Mouse (Mus musculus): ENCODE measurements around the gene Cdca3. TPM values are rescaled to one million over a fixed set of nuclear protein-coding genes. Genes with fewer than 3 reads are reported as not detected.
"Not testable (repeated sequence)": the region's sequence is repeated elsewhere in the genome, so short reads cannot be mapped to it uniquely, and the experiment has no call there.

Gene Cdca3
- total RNA-seq, 2 experiments from 2014 or later: 0.50 to 1.1 TPM

GRCm38 (mm10) chr6:124828101-124828592 is 1.2 kb upstream of the Cdca3 start:
- intact Hi-C loops (cut with DNase I): no loop called here
- DNase-seq (ENCODE audit: low spot score in 2 of 2): peak in 1 of 2 experiments; percentile 45

DNA sequence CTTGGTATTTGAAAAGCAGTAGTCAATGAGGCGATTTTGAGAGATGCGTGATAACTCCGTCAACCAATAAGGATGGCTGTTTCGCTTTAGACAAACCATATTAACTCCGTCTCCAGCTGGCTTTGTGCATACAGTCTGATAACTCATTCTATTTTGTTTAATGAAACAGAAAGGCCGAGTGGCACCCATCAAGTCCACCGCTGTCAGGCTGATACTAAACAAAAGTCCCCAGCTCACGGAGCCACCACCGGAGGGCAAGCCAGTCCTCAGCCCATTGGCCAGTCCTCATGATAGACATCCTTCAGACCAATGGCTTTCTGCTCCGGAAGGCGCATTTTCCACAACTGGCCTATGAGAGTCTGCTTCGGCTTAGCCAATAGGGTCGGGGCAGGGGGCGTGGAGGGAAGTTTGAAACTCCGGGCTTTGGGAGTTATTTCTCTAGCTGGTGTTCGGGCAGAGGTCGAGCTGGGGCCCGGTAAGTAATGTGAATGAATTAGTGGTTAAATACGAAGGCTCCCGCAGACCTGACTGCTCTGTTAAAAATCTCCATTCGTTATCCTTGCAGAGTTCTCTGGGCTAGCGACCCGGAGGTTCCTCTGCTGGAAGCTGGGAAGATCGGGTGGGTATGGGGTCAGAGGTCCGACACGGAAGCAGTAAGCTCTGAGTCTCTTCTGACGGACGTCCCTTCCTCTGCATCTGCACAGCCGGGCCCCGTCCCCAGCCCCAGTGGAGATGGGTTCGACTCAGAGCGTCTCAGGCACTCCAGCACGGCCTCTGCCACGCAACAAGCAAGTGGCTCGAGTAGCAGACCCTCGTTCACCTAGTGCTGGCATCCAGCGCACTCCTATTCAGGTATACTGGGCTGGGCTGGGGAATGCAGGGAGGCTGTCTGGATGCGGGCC is 703 bp downstream of the Cdca3 start:
- peak; percentile 93 to 98 for DNase-seq (ENCODE audit: low spot score in 2 of 2)
- intact Hi-C loops (cut with DNase I): no loop called here

GRCm38 (mm10) chr6:124831199-124831598 is 1.9 kb downstream of the Cdca3 start:
- intact Hi-C loops (cut with DNase I); DNase-seq (ENCODE audit: low spot score in 2 of 2): not testable (repeated sequence)

DNA sequence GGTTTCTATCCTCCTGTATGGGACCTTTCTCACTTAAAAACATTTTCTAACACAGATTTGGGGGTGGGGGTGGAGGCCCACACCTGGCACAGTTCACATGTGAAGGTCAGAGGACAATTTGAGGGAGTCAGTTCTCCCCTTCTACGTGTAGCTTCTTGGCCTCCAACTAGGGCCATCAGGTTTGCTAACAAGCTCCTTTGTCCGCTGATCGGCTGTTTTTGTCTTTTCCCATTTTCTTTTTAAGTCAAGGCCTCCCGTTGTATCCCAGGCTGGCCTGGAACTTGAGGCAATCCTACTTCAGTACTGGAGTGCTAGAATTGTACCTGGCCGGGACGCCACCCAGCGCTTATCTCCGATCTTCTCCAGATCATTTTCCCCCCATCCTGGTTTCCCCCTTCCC is 2.3 kb downstream of the Cdca3 start:
- no peak for DNase-seq (ENCODE audit: low spot score in 2 of 2)
- intact Hi-C loops (cut with DNase I): no loop called here

- no peak for DNase-seq (ENCODE audit: low spot score in 2 of 2)
- intact Hi-C loops (cut with DNase I): no loop called here
These were observed 5.2 kb downstream of the Cdca3 start for GRCm38 (mm10) chr6:124834512-124835081.

GRCm38 (mm10) chr6:124835531-124835930 is 6.2 kb downstream of the Cdca3 start:
- DNase-seq (ENCODE audit: low spot score in 2 of 2): no peak
- intact Hi-C loops (cut with DNase I): no loop called here

- intact Hi-C loops (cut with DNase I): no loop called here
- DNase-seq (ENCODE audit: low spot score in 2 of 2): no peak
These were observed 7.1 kb downstream of the Cdca3 start for GRCm38 (mm10) chr6:124836411-124836810.

DNA sequence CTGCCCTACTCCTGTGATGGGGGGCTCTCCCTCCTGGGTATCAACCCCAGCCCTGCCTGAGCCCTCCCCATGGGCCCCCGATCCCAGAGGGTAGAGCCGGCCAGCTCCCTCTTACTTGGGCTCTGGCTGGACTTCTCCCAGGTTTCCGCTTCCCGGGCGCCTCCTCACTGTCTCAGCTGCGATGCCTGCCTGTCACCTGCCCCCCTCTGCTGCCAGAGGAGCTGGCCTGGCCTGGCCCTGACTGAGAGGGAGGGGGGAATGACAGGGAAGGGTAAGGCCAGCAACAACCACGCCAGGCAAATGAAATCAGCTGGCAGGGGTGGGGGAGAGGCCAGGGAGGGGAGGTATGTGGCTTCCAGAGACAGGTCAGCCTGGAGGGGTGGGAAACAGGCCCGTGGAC is 10.5 kb downstream of the Cdca3 start:
- DNase-seq (ENCODE audit: low spot score in 2 of 2): no peak

DNA sequence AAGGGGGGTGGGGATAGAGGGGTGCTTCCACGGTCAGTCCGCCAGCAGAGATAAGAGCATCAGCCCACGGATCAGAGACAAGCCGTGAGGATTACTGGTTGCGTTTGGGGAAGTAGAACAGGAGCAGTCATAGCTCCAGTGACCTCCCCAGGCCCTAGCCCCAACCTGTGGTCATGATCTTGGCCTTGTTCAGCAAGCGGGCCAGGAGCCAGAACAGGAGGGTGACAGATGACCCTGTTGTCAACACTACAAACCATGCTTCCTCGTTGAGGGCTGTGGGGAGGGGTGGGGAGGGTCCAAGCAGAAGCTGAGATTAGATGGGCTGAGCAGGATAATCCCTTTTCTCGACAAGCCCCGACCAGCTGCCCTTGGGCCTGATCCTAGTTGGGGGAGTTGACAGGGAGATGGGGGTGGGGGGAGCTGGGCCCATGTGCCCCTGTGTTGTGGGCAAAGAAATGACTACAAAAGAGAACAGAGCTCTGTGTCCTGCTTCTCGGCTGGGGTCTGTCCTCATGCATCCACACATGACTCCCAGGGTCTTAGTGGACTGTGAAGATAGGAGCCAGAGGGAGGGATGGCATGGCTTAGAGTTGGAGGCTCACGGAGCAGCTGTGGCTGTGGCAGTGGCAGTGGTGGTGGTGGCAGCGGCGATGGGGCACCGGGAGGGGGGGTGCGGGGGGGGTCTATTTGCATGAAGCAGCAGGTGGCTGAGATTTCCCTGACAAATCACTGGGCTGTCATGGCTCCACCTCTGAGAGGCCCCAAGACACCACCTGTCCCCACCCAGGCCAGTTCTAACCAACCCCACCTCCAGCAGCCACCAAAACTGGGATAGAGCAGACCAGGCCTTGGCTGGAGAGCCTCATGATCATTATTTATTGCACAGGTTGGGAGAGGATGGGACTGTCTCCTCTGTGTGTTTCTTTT is 11.2 kb downstream of the Cdca3 start, which contains the start of gene Gnb3:
Gene Gnb3 (minus strand): TSS at position 35 of the 927 bp plus-strand sequence.
- intact Hi-C loops (cut with DNase I): no loop called here

More for the DNA sequence above, 10.5 kb downstream of the Cdca3 start:
- intact Hi-C loops (cut with DNase I): no loop called here

DNA sequence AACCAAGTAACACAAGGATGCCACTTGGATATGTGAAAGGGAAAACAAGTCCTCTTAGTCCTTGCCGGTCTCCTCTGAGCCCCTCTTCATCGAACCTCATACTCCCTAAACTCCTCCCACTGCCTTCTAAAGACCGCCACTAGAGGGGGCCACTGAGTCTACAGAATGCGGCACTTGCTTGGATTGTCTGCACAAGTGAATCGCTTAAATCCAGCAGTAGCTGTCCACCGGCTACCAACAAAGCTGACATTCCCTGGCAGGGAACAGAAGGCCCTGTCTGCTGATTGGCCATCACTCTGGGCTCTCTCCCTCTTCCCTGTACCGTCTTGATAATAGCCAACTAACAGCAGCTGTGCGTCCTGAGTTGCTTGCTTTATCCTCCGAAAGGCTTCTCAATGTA is 18.0 kb downstream of the Cdca3 start:
- peak; percentile 91 to 95 for DNase-seq (ENCODE audit: low spot score in 2 of 2)
- intact Hi-C loops (cut with DNase I): no loop called here

More for the DNA sequence above, 11.2 kb downstream of the Cdca3 start, which contains the start of gene Gnb3:
- no peak for DNase-seq (ENCODE audit: low spot score in 2 of 2)

DNA sequence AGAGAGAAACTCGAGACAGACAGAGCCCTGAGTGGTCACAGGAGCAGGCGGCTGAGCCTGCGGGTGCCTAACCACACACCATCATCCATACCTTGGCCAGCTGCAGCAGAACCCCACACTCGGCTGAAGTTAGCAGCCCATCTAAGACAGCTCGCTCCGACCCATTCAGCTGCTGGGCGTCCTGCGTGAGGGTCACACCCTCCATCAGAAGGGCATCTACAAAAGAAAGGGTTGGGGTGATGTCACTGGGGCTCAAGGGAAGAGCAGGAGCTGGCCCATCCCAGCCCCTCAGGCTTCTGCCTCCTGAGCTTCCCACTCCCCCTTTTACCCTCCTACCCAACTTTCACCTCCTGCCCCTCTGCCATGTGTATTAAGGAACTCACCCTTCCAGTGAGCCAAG is 21.2 kb downstream of the Cdca3 start:
- no peak for DNase-seq (ENCODE audit: low spot score in 2 of 2)
- intact Hi-C loops (cut with DNase I): no loop called here

- intact Hi-C loops (cut with DNase I): loop anchor here (5.0 kb wide), 1 partner anchor 228 kb away; no protein-coding TSS in a partner anchor
- DNase-seq (ENCODE audit: low spot score in 2 of 2): no peak
These were observed 25.3 kb downstream of the Cdca3 start for GRCm38 (mm10) chr6:124854647-124855046.

GRCm38 (mm10) chr6:124856321-124856720 is 27.0 kb downstream of the Cdca3 start:
- intact Hi-C loops (cut with DNase I): loop anchor here (2.0 to 5.0 kb wide), 2 partner anchors 140 to 226 kb away; partner anchors contain the start of gene Pianp

GRCm38 (mm10) chr6:124856916-124857839 is 27.8 kb downstream of the Cdca3 start, which contains the start of gene P3h3:
Gene P3h3, minus strand, starts transcription at chr6:124857752.
- peak; percentile 83 to 88 for DNase-seq (ENCODE audit: low spot score in 2 of 2)
- intact Hi-C loops (cut with DNase I): loop anchor here (1.0 to 5.0 kb wide), 4 partner anchors 61 to 225 kb away; partner anchors contain the start of genes Mlf2 and Pianp

More at GRCm38 (mm10) chr6:124856321-124856720, 27.0 kb downstream of the Cdca3 start:
- DNase-seq (ENCODE audit: low spot score in 2 of 2): peak; percentile 57 to 68

- intact Hi-C loops (cut with DNase I): loop anchor here (1.0 to 5.0 kb wide), 4 partner anchors 60 to 224 kb away; partner anchors contain the start of genes Mlf2 and Pianp
- DNase-seq (ENCODE audit: low spot score in 2 of 2): peak in 1 of 2 experiments; percentile 28
These were observed 28.6 kb downstream of the Cdca3 start for GRCm38 (mm10) chr6:124857840-124858530.

- intact Hi-C loops (cut with DNase I): loop anchor here (5.0 kb wide), 1 partner anchor 224 kb away; no protein-coding TSS in a partner anchor
- DNase-seq (ENCODE audit: low spot score in 2 of 2): no peak
These were observed 29.4 kb downstream of the Cdca3 start for GRCm38 (mm10) chr6:124858561-124859318.

DNA sequence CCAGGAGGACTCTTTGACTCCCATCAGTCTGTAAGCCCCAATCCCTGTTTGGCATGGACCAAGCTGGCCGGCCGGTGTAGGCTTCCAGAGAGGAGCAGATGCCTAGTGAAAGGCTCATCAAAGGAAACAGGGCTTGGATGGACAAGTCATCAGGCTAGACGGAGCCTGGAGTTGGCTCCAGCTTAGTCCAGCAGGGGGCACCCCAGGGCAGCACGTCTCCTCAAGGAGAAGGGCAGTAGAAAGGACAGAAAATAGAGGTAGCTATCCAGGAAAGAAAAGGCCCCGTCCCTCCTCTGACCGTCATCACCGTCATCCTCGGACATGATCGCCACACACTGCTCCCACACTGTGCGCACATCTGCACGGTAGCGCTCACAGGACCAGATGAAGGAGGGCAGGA is 30.4 kb downstream of the Cdca3 start:
- peak; percentile 88 to 91 for DNase-seq (ENCODE audit: low spot score in 2 of 2)
- intact Hi-C loops (cut with DNase I): loop anchor here (1.0 to 5.0 kb wide), 2 partner anchors 58 to 223 kb away; no protein-coding TSS in a partner anchor
